Mouse (Mus musculus) heart, adult 9 months (tissue): ENCODE data around the gene Haghl.
"Not testable (repeated sequence)": the region's sequence is repeated elsewhere in the genome, so short reads cannot be mapped to it uniquely, and the experiment has no call there.

Source experiments
- DNase-seq, 2 experiments: peaks; one replicate each; pipeline ENCODE4 v3.0.0; 2022; ENCODE audit warnings: low spot score in 2 of 2

The Haghl gene

DNA sequence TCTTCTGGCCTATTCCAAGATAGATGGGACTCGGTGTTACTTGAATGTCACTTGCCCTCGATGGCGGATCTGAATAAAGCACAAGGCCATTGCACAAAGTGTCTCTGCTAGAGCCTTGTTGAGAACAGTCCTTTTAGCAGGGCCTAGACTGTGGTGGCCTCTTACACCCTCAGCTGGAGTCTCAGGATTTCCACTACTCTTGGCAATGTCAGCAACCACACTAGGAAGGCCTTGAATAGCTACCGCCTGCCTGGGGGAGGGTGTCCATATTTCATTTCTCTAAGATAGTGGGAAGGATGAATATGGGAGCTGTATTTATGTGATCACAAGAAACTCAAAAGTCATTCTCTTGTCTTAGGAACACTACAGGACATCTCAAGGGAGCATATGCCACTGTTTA, 37.2 kb downstream of the Haghl start:
- DNase-seq = no peak

DNA sequence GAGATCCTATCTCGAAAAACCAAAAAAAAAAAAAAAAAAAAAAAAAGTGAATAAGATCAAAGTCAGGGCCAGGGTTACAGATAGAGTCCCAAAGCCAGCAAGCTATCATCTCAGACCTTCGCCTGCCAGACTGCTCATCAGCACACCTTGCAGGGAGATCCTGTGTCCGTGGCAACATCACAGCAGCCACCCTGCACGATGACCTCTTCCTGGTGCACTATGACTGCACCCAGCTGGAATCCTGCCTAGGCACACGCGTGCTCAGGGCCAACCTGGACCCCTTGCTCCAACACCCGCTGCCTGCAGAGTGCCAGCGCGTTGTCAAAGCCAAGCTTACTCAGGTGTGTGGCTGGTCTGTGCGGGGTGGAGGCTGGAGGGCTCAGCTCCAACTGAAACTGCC, 41.2 kb downstream of the Haghl start:
- DNase-seq = no peak

DNA sequence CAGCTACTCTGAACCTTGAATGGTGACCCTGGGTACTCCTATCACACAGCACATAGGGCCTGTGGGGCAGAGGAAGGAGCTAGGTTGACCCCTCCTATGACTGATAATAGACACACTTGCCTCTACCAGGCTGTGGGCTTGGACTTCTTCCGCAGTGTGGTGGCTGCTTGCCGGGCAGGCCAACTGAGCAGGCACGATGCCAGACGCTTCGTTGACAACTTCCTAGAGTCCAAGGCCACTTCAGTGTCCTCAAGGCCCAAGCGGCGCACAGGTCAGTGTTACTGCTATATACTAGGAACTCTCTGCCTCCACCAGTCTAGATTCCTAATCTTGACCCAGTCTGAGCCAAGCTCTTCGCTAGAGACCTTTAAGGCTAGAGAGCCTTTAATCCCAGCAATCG, 41.6 kb downstream of the Haghl start:
- no peak for DNase-seq

DNA sequence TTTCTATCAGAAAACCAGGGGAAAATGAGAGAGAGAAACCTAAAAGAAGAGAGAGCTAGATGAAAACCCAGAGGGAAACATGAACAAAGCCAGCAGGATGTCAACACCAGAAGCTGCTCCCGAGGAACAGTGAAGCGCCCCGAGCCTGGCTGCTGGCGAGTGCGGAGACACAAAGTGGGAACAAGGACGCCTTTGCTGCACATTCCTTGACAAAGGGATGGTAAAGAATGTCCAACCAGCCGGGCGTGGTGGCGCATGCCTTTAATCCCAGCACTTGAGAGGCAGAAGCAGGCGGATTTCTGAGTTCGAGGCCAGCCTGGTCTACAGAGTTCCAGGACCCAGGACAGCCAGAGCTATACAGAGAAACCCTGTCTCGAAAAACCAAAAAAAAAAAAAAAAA, 44.0 kb downstream of the Haghl start:
- DNase-seq = not testable (repeated sequence)

DNA sequence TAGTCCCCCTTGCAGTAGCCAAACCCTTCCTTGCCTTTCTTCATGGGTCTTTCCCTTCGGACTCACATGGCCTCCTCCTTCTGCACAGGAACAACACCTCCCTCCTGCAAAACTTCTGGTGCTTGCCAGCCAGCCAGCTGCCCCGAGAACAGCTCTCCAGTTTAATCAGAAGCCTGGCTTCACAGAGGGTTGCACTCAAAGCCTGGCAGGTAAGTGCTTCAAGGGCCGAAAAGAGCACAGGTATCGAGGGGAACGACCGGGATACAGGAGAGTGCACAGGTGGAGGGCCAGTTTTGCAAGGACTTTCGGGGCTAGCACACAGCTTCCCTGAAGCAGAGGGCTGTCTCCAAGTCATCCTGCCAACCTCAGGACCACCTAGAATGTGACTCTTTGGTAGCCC, 46.6 kb downstream of the Haghl start:
- DNase-seq = no peak

DNA sequence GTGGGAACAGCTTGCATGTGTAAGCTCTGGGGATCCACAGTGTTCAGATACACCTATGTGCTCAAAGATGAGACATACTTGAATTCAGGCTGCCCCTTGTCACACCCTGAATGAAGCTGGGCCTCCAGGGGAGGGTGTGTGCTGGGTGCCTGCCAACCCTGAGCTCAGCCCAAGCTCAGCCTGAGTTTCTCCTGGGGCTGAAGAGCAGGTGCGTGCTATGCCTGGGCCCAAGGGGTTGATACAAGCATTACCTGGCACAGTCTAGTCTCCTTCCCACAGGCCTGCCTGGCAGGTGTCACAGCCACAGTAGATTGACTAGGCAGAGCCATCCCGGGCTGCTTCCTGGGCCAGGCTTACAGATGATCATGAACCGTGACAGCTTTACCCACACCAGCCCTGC, 49.7 kb downstream of the Haghl start, which contains the start of gene Mslnl:
Gene Mslnl, plus strand, starts transcription at position 298 of the 400 bp plus-strand sequence.
- no peak for DNase-seq

DNA sequence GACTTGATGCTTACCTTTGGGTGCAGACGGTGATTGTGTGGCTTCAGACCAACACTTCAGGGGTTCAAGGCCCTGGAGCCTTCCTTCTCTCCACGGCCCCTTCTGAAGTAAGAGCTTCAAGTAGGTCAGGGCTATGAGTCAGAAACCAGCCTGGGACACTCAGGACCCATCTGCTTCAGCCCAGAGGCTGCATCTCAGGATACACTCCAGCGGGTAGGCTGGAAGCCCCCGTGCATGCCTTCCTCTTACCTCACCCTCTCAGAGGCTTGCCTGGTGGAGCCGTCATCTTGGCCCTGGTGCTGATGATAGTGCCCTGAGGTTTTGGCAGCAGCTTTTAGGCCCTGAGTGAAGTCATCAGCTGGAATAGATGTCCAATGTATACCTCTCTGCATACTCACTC, 50.2 kb downstream of the Haghl start:
- DNase-seq = no peak

DNA sequence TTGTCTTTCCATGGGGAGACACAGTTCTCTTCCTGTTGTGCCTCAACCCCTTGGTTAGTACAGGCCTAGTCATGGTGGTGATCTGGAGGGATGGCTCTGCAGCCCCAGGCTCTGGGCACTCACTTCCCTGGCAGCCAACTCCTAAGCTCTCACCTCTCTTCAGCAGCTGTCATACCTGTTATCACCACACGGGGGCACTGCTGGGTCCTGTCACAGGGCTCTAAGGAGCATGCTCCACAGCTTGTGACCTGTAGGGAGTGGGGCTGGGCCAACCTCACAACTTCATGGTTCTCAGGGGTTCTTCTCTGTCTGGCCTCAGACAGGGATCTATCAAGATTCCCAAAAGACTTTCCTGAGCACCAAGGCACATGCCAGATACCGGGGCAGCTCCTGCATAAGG, 53.4 kb downstream of the Haghl start:
- peak; percentile 55 to 70 for DNase-seq
